Mouse (Mus musculus) right cerebral cortex, adult 18-20 months (tissue): ENCODE data around the gene Tlr6.

Experiments
- DNase-seq: peaks from one replicate; pipeline ENCODE4 v3.0.0; 2022; ENCODE audit warnings: mixed read lengths

Gene Tlr6

DNA sequence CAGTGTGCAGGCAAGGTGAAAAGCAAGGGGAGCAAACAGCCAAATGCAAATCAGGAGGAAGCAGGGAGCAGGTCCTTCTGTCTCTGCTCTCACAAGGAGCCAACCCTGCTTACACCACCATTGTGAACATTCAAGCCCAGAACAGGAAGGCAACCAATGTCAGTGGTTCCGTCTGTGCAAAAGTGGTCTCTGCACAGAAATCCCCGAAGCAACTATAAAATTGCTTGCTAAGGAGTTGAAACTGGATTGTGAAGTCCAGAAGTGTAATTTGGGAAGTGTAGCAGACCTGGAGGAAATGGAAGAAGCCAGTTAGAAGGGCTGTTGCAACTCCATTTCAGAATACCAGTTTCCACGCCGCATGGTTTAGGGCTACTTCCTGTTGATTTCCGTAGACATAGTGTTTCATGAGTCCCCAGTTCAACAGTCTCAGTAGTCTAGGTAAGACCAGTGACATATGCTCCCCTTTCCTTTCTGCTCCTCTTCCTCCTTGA, 37.0 kb downstream of the Tlr6 start:
- no peak for DNase-seq

DNA sequence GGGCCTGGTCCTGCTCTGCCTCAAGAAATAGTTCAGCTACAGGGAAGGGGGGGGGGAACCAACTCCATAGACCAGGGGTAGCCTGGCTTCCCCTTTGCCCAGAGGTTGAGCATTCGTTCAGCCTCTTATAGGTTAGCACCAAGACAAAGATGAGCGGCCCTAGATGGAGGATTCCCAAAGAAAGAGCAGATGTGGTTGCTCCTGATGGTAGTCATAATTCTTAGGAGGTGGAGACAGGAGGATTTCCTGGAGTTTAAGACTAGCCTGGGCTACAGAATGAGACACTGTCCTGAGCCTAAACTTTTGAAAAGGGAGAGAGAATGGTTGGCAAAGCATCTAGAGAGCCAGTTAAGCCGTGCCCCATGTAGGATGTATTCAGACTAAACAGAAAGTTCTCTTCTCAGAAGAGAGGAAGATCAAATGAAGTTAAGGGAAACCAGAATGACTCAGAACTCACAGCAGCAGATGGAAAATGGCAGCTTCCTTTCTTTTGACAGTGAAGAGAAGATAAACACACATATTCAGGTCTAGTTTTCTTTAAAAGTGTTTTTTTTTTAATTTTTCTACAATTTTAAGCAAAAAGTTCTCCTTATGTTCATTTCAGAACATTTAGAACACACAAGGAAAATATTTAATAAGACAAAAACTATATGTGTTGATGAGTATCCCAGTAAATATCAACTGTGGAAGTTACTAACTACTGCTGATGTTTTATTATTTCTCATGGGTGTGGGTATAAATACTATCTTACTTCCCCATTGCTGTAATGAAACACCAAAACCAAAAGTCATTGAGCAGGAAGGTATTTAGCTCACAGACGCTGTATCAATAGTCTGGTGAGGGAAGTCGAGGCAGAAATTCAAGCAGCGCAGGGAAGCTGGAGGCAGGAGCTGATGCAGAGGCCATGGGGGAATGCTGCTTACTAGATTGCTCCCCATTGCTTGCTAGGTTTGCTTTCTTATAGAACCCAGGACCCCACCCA, 41.0 kb downstream of the Tlr6 start:
- DNase-seq: no peak

DNA sequence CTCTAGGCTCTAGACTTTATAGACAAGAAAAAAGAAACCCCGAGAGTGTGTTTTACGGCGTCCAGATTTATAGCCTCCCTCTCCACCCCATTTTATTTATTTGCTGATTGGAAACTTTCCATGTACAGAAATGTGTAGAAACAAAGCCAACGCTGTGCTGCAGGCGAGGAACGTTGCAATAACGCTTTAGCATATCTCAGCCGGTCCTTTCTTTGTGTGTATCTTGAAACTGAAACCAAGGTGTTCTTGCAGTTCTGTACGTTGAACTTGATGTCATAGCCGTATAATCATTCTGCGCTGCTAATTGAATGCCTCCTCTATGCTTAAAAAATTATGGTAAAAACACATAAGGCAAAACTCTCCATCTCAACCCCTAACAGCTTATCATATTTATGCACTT, 42.2 kb downstream of the Tlr6 start:
- no peak for DNase-seq

DNA sequence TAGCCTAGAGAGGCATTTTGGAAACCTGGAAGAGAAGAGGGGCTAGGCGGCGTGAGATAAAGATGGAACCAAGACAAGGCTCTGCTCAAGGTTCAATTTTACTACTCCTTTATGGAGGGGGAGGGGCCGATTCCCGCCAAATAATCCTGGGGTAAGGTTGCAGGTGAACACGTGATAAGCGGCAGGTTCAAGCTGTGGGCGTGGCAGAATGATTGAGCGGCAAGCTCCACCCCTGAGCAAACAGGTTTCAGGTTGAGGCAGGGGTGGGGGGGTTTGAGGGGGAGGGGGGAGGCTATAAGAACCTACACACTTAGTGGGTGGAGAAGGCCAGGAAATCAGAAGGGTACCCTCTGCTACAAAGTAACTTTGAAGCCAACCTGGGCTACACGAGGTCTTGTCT, 42.7 kb downstream of the Tlr6 start:
- DNase-seq: no peak

DNA sequence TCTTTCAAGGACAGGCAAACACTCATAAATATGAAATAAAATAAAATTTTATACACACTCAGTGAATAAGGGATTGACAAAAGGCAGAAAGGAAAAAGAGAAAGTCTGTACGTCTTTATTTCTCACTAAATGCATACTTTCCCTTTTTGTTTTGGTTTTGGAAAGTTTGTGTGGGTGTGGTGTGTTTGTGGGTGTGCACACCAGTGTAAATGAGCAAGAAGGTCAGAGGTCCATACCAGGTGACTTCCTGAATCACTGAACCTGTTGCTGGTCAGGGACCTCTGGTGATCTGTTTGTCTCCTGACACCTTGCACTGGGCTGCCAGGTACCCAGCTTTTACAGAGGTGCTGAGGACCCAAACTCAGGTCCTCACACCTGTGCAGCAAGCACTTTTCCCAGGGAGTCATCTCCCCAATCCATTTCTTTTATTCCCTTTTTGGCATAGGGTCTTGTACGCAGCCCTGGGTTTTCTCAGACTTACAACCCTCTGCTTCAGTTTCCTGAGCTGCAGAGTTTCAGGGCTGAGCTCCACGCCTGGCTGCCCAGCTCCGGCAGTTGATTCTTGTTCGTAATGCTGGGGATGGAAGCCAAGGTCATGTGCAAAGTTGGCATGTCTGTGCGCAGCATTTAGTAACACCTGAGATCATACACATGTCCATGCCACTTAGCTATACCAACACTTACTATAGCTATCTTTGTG, 51.2 kb downstream of the Tlr6 start:
- DNase-seq: no peak

DNA sequence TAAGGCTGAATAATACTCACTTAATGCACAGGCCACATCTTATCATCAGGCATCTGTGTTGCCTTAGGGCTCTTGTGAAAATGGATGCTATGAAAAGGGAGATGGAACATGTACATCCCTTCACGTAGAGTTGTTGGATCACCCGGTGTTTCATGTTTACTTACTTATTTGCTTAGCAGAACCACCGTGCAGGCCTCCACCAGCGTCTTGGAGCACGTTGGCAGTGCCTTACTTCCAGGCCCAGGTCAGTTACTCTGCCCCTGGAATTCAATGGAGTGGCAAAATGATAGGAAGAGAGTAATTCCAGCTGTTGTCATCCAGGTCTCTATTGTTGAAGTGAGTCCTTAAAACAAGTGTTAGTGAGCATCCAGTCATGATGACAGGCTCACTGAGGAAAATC, 52.0 kb downstream of the Tlr6 start:
- no peak for DNase-seq

DNA sequence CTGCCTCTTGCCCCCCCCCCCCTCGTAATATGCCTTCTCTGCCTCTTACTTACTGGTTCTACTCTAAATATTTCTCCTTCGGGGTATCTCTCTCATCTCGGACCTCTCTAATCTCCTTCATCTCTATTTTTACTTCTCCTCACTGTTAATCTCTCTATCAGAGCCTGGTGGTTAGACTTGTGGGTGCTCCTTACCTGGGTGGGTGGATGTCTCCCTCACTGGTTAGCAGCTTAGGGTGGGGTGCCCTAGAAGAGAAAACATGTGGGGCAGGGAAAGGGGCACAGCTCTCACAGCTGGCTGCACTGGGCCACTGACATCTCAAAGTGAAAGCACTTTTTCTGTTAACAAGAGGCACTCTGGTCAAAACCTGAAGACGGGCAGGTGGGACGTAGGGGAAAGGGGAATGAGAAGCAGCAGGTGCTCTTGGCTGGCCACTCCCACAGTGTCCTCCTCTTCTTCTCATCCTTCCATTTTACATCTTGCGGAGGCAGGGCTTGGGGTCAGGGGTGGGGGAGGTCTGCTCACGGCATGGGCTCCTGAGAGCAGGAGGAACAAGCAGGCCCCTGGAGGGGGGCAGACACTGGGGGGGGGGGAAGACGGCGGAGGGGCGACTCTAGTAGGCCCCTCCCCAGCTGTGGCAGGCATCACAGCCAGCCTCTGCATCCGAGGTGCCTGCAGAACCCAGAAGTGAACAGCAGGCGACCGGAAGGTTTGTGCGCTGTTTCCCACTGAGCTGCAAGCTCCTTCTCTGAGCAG, 54.2 kb downstream of the Tlr6 start:
- DNase-seq: no peak
